Mouse (Mus musculus) left cerebral cortex, adult 2 months (tissue): Measurements from ENCODE around the gene Ereg. TPM values are rescaled to one million over a fixed set of nuclear protein-coding genes. Genes with fewer than 3 reads are reported as not detected.

ENCODE experiments used
- DNase-seq, 2 experiments: peaks; one replicate each; pipeline ENCODE4 v3.0.0; 2021 to 2022; ENCODE audit warnings: low spot score in 2 of 2, mixed read lengths in 1 of 2; ENCODE audit errors: extremely low spot score in 1 of 2
- H3K27ac ChIP-seq: fragments of 200-600 bp; 2 replicates; pipeline ENCODE4 v1.8.1; 2022
- H3K4me3 ChIP-seq: fragments of 200-600 bp; 2 replicates; pipeline ENCODE4 v1.8.1; 2022
- CTCF ChIP-seq: fragments of 200-600 bp; IDR thresholded peaks from 2 replicates; pipeline ENCODE4 v1.8.1; 2022; ENCODE audit warnings: antibody characterized with exemption, mild to moderate bottlenecking, moderate library complexity
- intact Hi-C: fragments of 180-260 bp; cut with DNase I; formaldehyde crosslinking; loops from one replicate; pipeline ENCODE4 v1.15.1; 2025
- total RNA-seq, 2 experiments: library from RNA; stranded (reverse); gene quantifications; 2 replicates each; pipeline ENCODE4 v1.2.3; 2021

Gene Ereg
- total RNA-seq, 2 experiments from 2014 or later: not detected

GRCm38 (mm10) chr5:91074026-91074425, 396 bp upstream of the Ereg start:
- TF ChIP-seq CTCF: no peak

GRCm38 (mm10) chr5:91075021-91075420, 599 bp downstream of the Ereg start:
- no peak overlapping the region for H3K4me3 ChIP-seq

More at GRCm38 (mm10) chr5:91074026-91074425, 396 bp upstream of the Ereg start:
- Histone ChIP-seq H3K27ac (no peak overlapping the region), H3K4me3 (no peak overlapping the region)
- intact Hi-C loops: no loop called here
- no peak for DNase-seq

GRCm38 (mm10) chr5:91083016-91083415, 8.6 kb downstream of the Ereg start:
- Histone ChIP-seq H3K4me3 (no peak overlapping the region), H3K27ac (no peak overlapping the region)
- intact Hi-C loops: no loop called here
- TF ChIP-seq CTCF: no peak
- peak; percentile 13 to 17 for DNase-seq

More at GRCm38 (mm10) chr5:91075021-91075420, 599 bp downstream of the Ereg start:
- DNase-seq: no peak
- intact Hi-C loops: loop anchor here (5.0 kb wide), 1 partner anchor 98 kb away; no protein-coding TSS in a partner anchor
- no peak overlapping the region for H3K27ac ChIP-seq
- TF ChIP-seq CTCF: no peak

- peak; percentile 4 for TF ChIP-seq CTCF
- H3K4me3 ChIP-seq: no peak overlapping the region
- DNase-seq: no peak
- intact Hi-C loops: no loop called here
- no peak overlapping the region for H3K27ac ChIP-seq
Measured at GRCm38 (mm10) chr5:91085291-91085690, 10.9 kb downstream of the Ereg start.

GRCm38 (mm10) chr5:91090301-91090700, 15.9 kb downstream of the Ereg start:
- no peak for TF ChIP-seq CTCF
- DNase-seq: no peak
- intact Hi-C loops: no loop called here
- H3K4me3 ChIP-seq: no peak overlapping the region
- no peak overlapping the region for H3K27ac ChIP-seq

GRCm38 (mm10) chr5:91097911-91098614, 23.6 kb downstream of the Ereg start:
- TF ChIP-seq CTCF: no peak
- Histone ChIP-seq H3K4me3 (no peak overlapping the region), H3K27ac (no peak overlapping the region)
- DNase-seq: no peak
- intact Hi-C loops: no loop called here

GRCm38 (mm10) chr5:91101742-91102141, 27.3 kb downstream of the Ereg start:
- Histone ChIP-seq H3K4me3 (no peak overlapping the region), H3K27ac (no peak overlapping the region)
- intact Hi-C loops: no loop called here
- no peak for DNase-seq
- no peak for TF ChIP-seq CTCF

GRCm38 (mm10) chr5:91103943-91104665, 29.7 kb downstream of the Ereg start:
- no peak for TF ChIP-seq CTCF
- intact Hi-C loops: no loop called here
- Histone ChIP-seq H3K27ac (no peak overlapping the region), H3K4me3 (no peak overlapping the region)
- no peak for DNase-seq

GRCm38 (mm10) chr5:91106248-91106647, 31.8 kb downstream of the Ereg start:
- intact Hi-C loops: no loop called here
- DNase-seq: no peak
- no peak for TF ChIP-seq CTCF

GRCm38 (mm10) chr5:91110023-91110670, 35.7 kb downstream of the Ereg start:
- H3K4me3 ChIP-seq: no peak overlapping the region
- intact Hi-C loops: no loop called here
- no peak for TF ChIP-seq CTCF
- no peak for DNase-seq
- H3K27ac ChIP-seq: no peak overlapping the region

More at GRCm38 (mm10) chr5:91106248-91106647, 31.8 kb downstream of the Ereg start:
- no peak overlapping the region for H3K27ac ChIP-seq
- H3K4me3 ChIP-seq: no peak overlapping the region

- TF ChIP-seq CTCF: no peak
- no peak for DNase-seq
- no peak overlapping the region for H3K4me3 ChIP-seq
- intact Hi-C loops: no loop called here
- H3K27ac ChIP-seq: no peak overlapping the region
Measured at GRCm38 (mm10) chr5:91111019-91111418, 36.6 kb downstream of the Ereg start.

GRCm38 (mm10) chr5:91113967-91114366, 39.5 kb downstream of the Ereg start:
- no peak for TF ChIP-seq CTCF
- no peak overlapping the region for H3K27ac ChIP-seq
- intact Hi-C loops: no loop called here

More at GRCm38 (mm10) chr5:91113967-91114366, 39.5 kb downstream of the Ereg start:
- no peak overlapping the region for H3K4me3 ChIP-seq
- DNase-seq: no peak
